Comparison of ENCODE assay signal across 22 mouse cellular contexts in the genomic region with DNA sequence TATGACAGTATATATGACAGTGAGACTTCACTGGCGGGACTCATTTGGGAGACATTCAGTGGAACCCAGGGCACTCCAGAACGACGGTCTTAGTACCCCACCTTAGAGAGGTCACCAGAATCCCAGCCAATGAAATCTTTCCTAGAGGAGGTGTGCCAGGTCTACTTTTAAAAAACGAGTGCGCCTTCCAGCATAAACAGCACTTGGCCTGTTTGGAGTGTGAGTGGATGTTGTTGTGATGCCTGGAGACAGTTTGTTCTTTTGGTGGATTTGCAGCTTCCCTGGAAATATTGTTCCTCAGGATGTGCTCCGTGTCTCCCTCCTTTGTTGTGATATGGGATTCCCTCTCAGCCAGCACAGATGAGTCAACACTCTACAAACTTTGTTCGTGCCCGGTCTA.
DNase-seq lines count a peak whose midpoint lies in the region; ATAC-seq and TF ChIP-seq lines count a peak whose summit lies in the region.
"Had no signal": no experiment of that assay in that cellular context is flagged by ENCODE, and none has a peak within 500 bp of the region (broad histone marks: within the 10 kb centered on the region; RNA-seq: fewer than 3 reads in every experiment).

No protein-coding gene starts in this region.

- intact Hi-C loops in gastrocnemius, adult 2 months (cut with DNase I) = no loop called here

- no peak overlapping the region for H3K9ac ChIP-seq in kidney, embryonic 15.5 days
- no peak overlapping the region for H3K9ac ChIP-seq in lung, postnatal 0 days (replicated peaks; ENCODE audit: low read depth)
- H3K9ac ChIP-seq: heart, embryonic 13.5 days; hindbrain, embryonic 12.5 days; hindbrain, embryonic 15.5 days had no signal

- peaks cover 61% of the 10 kb centered on the region for H3K4me1 ChIP-seq in kidney, embryonic 15.5 days
- H3K4me1 ChIP-seq in lung, postnatal 0 days (ENCODE audit: insufficient read depth, low read depth, low read length) = peaks cover 13% of the 10 kb centered on the region; the same call in 1 of the 2 replicates
- H3K4me1 ChIP-seq in brown adipose tissue, adult 24 weeks (ENCODE audit: control insufficient read depth, insufficient read depth, insufficient read length, low read length) = peaks cover 55% of the 10 kb centered on the region

- H3K27me3 ChIP-seq in kidney, embryonic 15.5 days = no peaks in the 10 kb centered on the region
- no peaks in the 10 kb centered on the region for H3K27me3 ChIP-seq in lung, postnatal 0 days (replicated peaks; ENCODE audit: insufficient read depth, low read length)
- H3K27me3 ChIP-seq: heart, embryonic 13.5 days; hindbrain, embryonic 15.5 days had no signal

- no peak for ATAC-seq in kidney, embryonic 15.5 days (replicated peaks; ENCODE audit: low FRiP score)
- ATAC-seq in lung, postnatal 0 days = no peak; the same call in 1 of the 2 replicates
- ATAC-seq: CD4-positive, CD25-positive, alpha-beta regulatory T cell, adult 4 months; forebrain, embryonic 14.5 days had no signal

- H3K4me3 ChIP-seq in gastrocnemius, adult 2 months = no peak overlapping the region
- H3K4me3 ChIP-seq in kidney, embryonic 15.5 days (replicated peaks) = no peak overlapping the region
- no peak overlapping the region for H3K4me3 ChIP-seq in lung, postnatal 0 days (ENCODE audit: low read depth, low read length)
- no peak overlapping the region for H3K4me3 ChIP-seq in brown adipose tissue, adult 24 weeks (ENCODE audit: insufficient read depth, low read depth, low read length)
- H3K4me3 ChIP-seq: forebrain, embryonic 10.5 days; heart, embryonic 10.5 days; heart, embryonic 13.5 days; hindbrain, embryonic 12.5 days; hindbrain, embryonic 15.5 days had no signal

- TF ChIP-seq CTCF in gastrocnemius, adult 2 months (IDR thresholded peaks at IDR 0.05) = no peak
- no peak for TF ChIP-seq CTCF in lung, postnatal 0 days (IDR thresholded peaks at IDR 0.05)

- no peaks in the 10 kb centered on the region for H3K9me3 ChIP-seq in kidney, embryonic 15.5 days (replicated peaks)
- no peaks in the 10 kb centered on the region for H3K9me3 ChIP-seq in lung, postnatal 0 days (ENCODE audit: low read length)
- H3K9me3 ChIP-seq: forebrain, embryonic 10.5 days; heart, embryonic 10.5 days; heart, embryonic 13.5 days; hindbrain, embryonic 12.5 days; hindbrain, embryonic 15.5 days had no signal

- peak overlapping the region; percentile 73 for H3K27ac ChIP-seq in gastrocnemius, adult 2 months
- H3K27ac ChIP-seq in kidney, embryonic 15.5 days = 0 out of 2 replicates have a peak overlapping the region, but pooled peaks have one; percentile 10
- no peak overlapping the region for H3K27ac ChIP-seq in lung, postnatal 0 days (ENCODE audit: low read length)
- peak overlapping the region; percentile 53 for H3K27ac ChIP-seq in brown adipose tissue, adult 24 weeks (replicated peaks; ENCODE audit: low read depth, low read length)
- H3K27ac ChIP-seq: heart, embryonic 13.5 days; hindbrain, embryonic 12.5 days; hindbrain, embryonic 15.5 days had no signal

- no peak overlapping the region for H3K4me2 ChIP-seq in kidney, embryonic 15.5 days
- H3K4me2 ChIP-seq in lung, postnatal 0 days (replicated peaks; ENCODE audit: low read depth, low read length) = no peak overlapping the region
- H3K4me2 ChIP-seq: heart, embryonic 13.5 days; hindbrain, embryonic 12.5 days; hindbrain, embryonic 15.5 days had no signal

- H3K36me3 ChIP-seq in kidney, embryonic 15.5 days = no peaks in the 10 kb centered on the region
- no peaks in the 10 kb centered on the region for H3K36me3 ChIP-seq in lung, postnatal 0 days (ENCODE audit: insufficient read depth, low read length)
- H3K36me3 ChIP-seq: forebrain, embryonic 10.5 days; heart, embryonic 10.5 days; heart, embryonic 13.5 days; hindbrain, embryonic 12.5 days; hindbrain, embryonic 15.5 days had no signal

- 80% methylated on average over 8 of the region's 8 CpGs for WGBS in kidney, embryonic 15.5 days
- WGBS in lung, postnatal 0 days = 80% methylated on average over 8 of the region's 8 CpGs

- DNase-seq in gastrocnemius, adult 2 months = no peak
- DNase-seq in gastrocnemius, postnatal 4 days (ENCODE audit: low spot score in 2 of 2) = no peak
- DNase-seq in kidney, postnatal 4 days = no peak
- DNase-seq in lung, postnatal 0 days (ENCODE audit: low spot score) = no peak
- DNase-seq in lung, postnatal 14 days = no peak
- DNase-seq in cerebellum, postnatal 4 days (ENCODE audit: low spot score in 2 of 2) = no peak
- DNase-seq: adrenal gland, adult 2 months; adrenal gland, postnatal 14 days; cerebellum, adult 11-12 months; cerebellum, adult 8-10 months; cerebellum, postnatal 10 days; cerebellum, postnatal 36 days; gastrocnemius, postnatal 14 days had no signal

- peak; percentile 49 for TF ChIP-seq EP300 in lung, postnatal 0 days (IDR thresholded peaks at IDR 0.05)
